Mouse (Mus musculus) spleen, postnatal 10 days (tissue): ENCODE measurements around the gene Cox6a1.

Experiments used
- DNase-seq, 2 experiments: peaks; one replicate each; pipeline ENCODE4 v3.0.0; 2021 to 2022; ENCODE audit warnings: low spot score in 2 of 2

Gene Cox6a1

DNA sequence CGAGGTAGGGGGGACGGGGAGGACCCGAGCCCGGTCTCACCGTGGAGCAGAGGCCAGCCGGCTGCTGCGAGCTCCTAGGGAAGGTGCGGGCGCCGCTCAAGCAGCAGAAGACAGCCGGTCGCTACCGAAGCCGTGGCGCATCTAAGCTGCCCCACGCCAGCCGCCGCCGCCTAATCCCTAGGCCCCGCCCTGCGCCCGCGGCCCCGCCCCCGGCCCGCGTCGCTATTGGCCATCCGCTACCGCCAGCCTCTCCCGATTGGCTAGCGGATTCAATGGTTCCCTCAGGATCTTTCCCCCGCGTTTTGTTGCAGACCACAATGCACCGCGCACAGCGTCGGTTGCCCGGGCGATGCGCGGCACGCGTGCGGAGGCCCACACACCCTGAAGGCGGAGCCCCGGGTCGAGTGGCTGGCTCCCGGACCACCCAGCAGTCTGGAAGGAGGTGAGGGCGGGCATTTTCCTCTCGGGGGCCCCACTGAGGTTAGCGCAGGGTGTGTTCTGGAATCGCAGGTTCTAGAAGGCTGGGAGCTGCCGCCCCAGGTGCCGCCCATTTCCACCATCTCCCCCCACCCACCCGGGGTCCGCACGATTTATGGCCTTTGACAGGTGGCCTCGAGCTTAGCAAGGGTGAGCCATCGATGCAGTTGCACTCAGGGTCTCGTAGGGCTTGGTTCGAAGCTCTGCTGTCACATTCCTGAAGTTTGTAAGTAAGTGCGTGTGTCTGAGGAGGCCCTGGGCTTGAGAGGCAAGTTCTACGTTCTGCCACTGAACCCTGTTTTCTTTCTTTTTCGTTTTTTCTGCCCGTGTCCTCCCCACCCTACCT lies 47.8 kb downstream of the Cox6a1 start, which contains the start of gene Dynll1:
Gene Dynll1, minus strand, starts transcription at position 208 of the 823 bp plus-strand sequence.
- DNase-seq = peak; percentile 99

DNA sequence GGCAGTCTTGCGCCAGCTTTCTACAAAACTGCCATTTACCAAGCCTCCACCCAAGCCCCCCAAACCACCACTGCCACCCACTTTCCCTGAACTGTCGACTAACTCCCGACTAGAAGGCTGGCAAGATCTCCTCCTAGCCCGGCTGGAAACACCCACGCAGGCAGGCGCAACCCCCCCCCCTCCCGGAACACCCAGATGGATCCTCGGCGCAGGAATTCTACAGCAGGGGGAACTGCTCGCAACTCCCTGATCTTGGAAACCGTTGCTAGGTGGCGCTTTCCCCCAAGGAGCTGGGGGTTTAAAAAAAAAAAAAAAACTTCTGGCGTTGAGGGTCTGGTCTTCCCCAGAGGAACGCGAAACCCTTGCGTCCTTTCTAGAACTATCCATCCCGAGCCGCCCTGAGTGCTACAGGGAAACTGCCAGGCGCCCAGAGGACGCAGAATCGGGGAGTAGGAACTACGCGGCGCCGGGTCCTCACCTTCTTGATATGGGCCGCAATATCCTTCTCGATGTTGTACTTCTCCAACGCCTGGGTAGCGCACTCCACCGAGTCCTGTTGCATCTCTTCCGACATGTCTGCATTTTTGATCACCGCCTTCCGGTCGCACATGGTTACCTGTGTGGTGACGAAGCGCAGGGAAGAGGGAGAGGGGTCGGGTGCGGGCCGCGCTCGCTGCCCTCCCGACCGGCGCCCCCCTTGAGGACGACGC lies 48.6 kb downstream of the Cox6a1 start:
- DNase-seq = peak in 1 of 2 experiments; percentile 62

DNA sequence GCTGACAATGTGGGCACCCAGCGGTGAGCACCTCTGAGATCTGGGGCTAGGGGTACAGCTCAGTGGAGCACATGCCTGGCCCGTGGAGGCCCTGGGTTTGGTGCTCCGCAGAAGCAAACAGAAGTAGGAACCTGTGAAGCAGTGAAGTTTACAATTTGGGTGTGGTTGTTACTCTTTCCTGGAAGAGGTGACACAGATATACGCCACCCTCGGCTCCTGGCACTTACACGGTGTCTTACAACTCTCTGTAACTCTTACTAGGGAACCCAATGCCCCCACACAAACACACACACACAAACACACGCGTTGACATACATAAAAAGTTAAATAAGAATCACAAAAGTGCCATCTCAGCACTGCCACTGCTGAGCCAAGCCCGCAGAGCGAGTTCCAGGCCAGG lies 52.4 kb downstream of the Cox6a1 start:
- no peak for DNase-seq
